In genomic region chr5:144357551-144357880, GRCm38 (mm10) we compare ENCODE assay signal across 8 mouse cellular contexts. TPM values are rescaled to one million over a fixed set of nuclear protein-coding genes. Genes with fewer than 3 reads are reported as not detected.
DNase-seq lines count a peak whose midpoint lies in the region; ATAC-seq and TF ChIP-seq lines count a peak whose summit lies in the region.

No protein-coding gene starts in this region.

- H3K9me3 ChIP-seq in megakaryocyte, embryonic 14.5 days = no peaks in the 10 kb centered on the region
- no peaks in the 10 kb centered on the region for H3K9me3 ChIP-seq in limb, embryonic 10.5 days (replicated peaks)

- WGBS in limb, embryonic 10.5 days = under 1% methylated on average over 27 of the region's 27 CpGs
- under 1% methylated on average over 27 of the region's 27 CpGs for WGBS in olfactory bulb, adult 2 months

- peaks cover 47% of the 10 kb centered on the region for H3K27me3 ChIP-seq in megakaryocyte, embryonic 14.5 days (replicated peaks)
- H3K27me3 ChIP-seq in limb, embryonic 10.5 days (ENCODE audit: low read depth, poor library complexity, severe bottlenecking) = peaks cover 10% of the 10 kb centered on the region; the same call in 1 of the 2 replicates

- DNase-seq in cerebellum, adult 18-20 months = peak; percentile 6 to 16
- no peak for DNase-seq in cerebellum, postnatal 25 days
- no peak for DNase-seq in limb, embryonic 10.5 days (ENCODE audit: low spot score)
- DNase-seq in embryo, embryonic 10 days (ENCODE audit: low spot score) = no peak

- TF ChIP-seq CTCF in olfactory bulb, adult 2 months (IDR thresholded peaks at IDR 0.05; ENCODE audit: insufficient read depth, low read depth, low read length) = no peak

- peaks cover 16% of the 10 kb centered on the region for H3K4me1 ChIP-seq in megakaryocyte, embryonic 14.5 days
- peaks cover 20% of the 10 kb centered on the region for H3K4me1 ChIP-seq in limb, embryonic 10.5 days
- H3K4me1 ChIP-seq in olfactory bulb, adult 2 months (ENCODE audit: control insufficient read depth, insufficient read depth, low read length) = peaks cover 17% of the 10 kb centered on the region

- peak overlapping the region; percentile 94 for H3K4me3 ChIP-seq in megakaryocyte, embryonic 14.5 days (replicated peaks)
- peak overlapping the region; percentile 74 for H3K4me3 ChIP-seq in limb, embryonic 10.5 days
- H3K4me3 ChIP-seq in olfactory bulb, adult 2 months (ENCODE audit: insufficient read depth, low read depth, low read length) = peak overlapping the region; percentile 48

- no peak; the same call in 1 of the 2 replicates for ATAC-seq in megakaryocyte, adult 5-6 weeks (ENCODE audit: poor library complexity, severe bottlenecking)
- no peak for ATAC-seq in cerebellum, adult (ENCODE audit: insufficient number of reproducible peaks, low FRiP score, low TSS enrichment)

- H3K36me3 ChIP-seq in megakaryocyte, embryonic 14.5 days (replicated peaks; ENCODE audit: low read length) = no peaks in the 10 kb centered on the region
- H3K36me3 ChIP-seq in limb, embryonic 10.5 days = no peaks in the 10 kb centered on the region

- TF ChIP-seq POLR2A in olfactory bulb, adult 2 months (IDR thresholded peaks at IDR 0.05; ENCODE audit: insufficient read depth, low read depth, low read length) = no peak

- peak overlapping the region; percentile 83 for H3K27ac ChIP-seq in limb, embryonic 10.5 days
- H3K27ac ChIP-seq in olfactory bulb, adult 2 months (ENCODE audit: insufficient read depth, low read depth, low read length) = no peak overlapping the region

RNA-seq across cellular contexts. Expression of gene Baiap2l1, which starts 0.4 kb away (rescaled TPM):
- polyA plus RNA-seq in megakaryocyte, embryonic 14.5 days (2012; ENCODE audit: insufficient read depth, low replicate concordance) = not detected in 2 replicates
- not detected in 2 replicates for total RNA-seq in megakaryocyte, adult 5-6 weeks (2015)
- total RNA-seq in megakaryocyte, adult 5-6 weeks (2017) = not detected in 2 replicates
- 5.4 and 5.5 TPM in 2 replicates for polyA plus RNA-seq in limb, embryonic 10.5 days (2016; fragmentation: Nextera tagmentation; extraction: Ambion mirVana)
- not detected in 2 replicates for polyA plus RNA-seq in olfactory bulb, adult 2 months (2012; ENCODE audit: insufficient read depth, insufficient read length, low replicate concordance, missing spikeins)

Comparison
In these comparisons a context has a peak if more than half of its experiments do, and no peak if none do; other contexts are left out.
1. DNase-seq: peak in cerebellum, adult 18-20 months (2 of 2); none in cerebellum, postnatal 25 days (0 of 2), limb, embryonic 10.5 days (single experiment) and embryo, embryonic 10 days (single experiment).
2. Peak in every context shown above with its lines, with median percentiles within 50 percentile points of each other: H3K4me3 ChIP-seq.